Mouse (Mus musculus) yolk sac, embryonic 10.5 days (tissue): ENCODE data around the gene Brd2.
A peak's percentile ranks its signal among the peaks of the same experiment; 100 is the strongest.

ENCODE experiments used
- DNase-seq: peaks from one replicate; pipeline ENCODE4 v3.0.0-alpha.2; 2017; ENCODE audit warnings: low spot score

The Brd2 gene

DNA sequence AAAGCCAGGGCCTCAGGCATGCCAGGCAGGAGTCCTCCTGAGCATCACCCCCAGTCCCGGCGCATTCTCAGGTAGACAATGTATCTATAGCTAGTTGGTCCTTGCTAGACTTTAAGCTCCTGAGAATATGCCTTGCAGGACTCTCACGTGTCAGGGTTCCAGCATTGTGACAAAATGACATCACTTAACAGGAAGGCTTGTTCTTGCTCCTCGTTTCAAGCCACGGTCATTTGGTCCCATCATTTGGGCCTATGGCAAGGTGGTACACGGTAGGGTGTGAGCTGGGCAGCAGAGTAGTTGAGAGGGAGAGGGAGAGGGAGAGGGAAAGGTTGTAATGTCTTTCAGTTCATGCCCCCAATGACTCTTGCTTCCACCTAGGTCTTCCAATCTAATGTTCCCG lies 9.5 kb upstream of the Brd2 start:
- DNase-seq, result no peak

DNA sequence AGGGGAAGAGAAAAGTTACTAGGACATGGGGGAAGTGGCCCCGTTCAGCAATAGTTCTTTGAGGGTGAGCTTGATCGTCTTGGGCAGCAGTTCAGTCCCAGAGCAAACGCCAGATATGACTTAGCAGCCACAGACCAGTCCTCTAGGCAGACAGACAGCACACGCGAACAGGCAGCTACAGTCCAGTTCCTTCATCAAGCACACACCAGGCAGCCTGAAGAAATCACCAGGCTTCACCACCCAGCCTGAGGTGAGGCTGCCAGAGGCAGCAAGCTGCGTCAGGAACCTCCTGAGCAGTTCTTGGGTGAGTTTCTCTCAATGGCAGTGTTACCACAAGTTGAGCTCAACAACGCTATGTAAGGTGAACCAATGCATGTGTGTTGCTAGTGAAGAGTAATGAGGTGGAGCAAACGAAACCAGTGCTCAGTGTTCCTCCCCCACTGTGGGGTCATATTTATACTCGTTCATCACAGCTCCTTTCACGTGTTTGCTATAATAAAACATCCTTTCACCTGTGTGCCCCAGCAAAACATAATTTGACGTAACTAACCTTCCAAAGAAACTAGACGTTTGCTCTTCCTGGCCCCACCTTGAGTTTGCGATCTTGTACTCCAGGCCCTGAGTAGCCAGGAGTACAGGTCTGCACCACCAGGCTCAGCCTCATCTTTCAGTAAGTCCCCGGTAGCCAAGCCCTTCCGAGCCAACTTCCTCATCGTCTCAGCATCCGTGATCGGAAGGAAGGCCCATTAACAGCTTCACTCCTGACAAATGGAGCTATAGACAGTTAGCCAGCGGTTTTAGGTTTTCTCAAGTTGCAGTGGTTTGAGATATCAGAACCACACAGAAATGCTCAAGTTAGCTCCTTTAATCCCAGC lies 7.9 kb upstream of the Brd2 start:
- DNase-seq, result no peak

DNA sequence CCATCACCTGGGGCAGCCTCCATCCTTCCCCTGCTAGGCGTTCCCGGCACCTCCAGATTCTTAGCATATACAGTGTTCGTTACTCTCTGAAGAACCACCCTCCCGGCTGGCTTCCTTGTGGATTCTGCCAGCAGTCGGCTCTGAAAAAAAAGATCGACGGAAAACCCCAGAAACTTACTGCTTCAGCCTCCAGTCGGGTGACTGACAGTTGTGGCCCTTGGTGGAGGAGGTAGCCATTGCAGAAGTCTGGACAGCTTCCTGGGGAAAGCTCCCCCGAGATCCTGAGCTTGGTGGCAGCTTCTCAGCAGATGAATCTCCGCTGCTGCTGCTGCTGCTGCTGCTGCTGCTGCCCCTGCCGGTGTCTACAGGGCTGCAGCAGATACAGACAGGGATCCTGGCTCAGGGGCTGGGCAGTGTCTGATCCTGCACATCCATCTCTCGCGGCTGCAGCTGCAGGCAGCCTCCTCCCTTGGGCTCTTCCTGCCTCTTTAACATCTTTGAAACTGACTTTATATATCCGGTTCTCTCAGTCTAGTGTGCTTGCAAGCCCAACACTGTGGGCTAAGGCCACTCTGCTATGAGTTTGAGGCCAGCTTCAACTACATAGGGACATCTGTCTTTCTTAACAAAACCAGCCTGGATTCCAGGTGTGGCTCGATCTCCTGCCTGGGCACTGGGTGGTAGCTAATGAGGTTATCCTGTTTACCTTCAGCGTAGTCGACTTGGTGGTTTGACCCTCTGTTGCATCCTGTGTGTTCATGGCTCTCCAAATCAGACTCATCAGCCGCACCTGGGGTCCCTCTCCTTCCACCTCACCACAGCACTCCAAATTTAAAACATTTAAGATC lies 6.7 kb upstream of the Brd2 start:
- no peak for DNase-seq

DNA sequence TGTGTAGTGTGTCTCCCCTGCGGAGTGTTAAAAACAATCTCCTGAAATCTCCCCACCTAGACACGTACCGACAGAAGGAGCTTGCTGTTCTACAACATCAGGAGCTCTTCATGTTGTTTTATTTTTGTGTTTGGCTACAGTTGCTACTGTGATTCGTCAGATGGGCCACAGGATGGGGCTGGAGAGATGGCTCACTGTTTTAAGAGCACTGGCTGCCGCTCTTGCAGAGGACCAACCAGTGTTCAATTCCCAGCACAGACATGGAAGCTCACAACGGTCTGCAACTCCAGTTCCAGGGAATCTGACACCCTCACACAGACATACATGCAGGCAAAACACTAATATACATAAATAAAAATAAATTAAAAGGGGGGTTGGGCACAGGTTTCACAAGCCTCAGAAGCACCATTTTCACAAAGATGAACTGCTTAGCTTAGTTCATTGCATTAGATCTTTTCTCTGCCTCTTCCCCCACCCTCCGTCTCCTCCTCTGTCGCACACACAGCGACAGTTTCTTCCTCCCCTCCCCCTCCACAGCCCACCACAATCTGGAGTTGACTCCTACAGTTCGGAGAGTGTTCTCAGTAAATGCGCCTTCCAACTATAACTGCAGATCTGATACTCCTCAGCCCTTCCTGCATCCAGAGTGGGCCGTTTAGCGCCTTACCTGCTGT lies 6.0 kb upstream of the Brd2 start:
- no peak for DNase-seq

DNA sequence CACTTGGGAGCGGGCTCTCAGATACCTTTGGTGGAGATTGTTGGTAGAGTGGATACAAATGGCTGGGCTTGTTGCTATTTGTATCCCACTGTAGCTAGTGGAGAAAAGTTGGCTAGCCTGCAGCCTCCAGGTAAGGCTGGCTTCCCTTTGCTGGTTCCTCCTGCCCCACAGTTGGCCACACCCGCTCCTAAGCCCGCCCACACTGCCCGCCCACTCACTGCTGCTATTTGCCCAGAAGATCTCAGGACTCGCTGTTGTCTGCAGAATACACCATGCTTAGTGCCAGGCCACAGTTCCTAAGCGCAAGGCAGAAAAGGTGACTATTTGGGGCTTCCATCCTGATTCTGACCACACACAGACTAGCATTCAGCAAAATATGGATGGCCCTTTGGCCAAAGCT lies 5.0 kb upstream of the Brd2 start:
- peak; percentile 78 for DNase-seq

DNA sequence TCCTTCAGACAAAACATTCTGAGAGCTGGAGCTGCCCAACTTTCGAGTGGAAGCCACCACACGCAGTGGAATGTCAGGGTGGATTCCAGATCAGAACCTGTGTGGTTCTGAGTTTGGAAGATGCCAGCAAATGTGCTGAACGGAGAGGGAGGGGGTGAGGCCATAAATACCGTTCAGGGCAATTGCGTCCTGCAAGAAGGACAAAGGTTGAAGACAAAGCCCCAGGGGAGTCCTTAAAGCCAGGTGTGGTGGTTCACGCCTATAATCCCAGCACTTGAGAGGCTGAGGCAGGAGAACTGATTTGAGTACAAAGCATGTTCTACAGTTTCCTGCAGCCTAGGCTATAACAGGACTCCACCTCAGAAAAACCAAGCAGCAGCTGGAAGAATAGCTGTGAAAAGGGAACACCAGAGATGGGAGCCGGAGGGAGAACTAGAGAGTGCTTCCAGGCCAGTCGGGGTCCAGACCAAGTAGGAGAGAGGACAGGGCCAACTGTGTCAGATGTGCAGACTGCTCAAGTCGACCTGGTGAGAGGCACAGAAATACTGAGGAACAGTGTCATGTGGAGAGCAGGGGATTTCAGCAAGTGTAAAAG lies 4.5 kb upstream of the Brd2 start:
- peak; percentile 64 for DNase-seq

DNA sequence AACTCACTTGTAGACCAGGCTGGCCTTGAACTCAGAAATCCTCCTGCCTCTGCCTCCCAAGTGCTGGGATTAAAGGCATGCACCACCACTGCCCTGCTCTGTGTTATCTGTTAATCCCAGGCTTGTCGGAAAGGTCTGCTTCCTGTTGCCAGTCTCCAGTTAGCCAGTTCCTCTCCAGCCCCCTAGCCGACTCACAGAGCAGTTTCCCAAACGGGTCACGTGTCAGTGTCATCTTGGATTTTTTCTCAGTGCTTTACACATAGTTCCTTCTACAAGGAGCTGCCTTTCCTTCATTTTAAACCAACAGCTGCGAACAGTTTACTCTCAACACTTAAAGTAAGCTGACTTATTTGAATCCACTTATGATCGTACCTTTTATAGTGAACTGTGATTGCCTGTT lies 2.2 kb upstream of the Brd2 start:
- peak; percentile 53 for DNase-seq

DNA sequence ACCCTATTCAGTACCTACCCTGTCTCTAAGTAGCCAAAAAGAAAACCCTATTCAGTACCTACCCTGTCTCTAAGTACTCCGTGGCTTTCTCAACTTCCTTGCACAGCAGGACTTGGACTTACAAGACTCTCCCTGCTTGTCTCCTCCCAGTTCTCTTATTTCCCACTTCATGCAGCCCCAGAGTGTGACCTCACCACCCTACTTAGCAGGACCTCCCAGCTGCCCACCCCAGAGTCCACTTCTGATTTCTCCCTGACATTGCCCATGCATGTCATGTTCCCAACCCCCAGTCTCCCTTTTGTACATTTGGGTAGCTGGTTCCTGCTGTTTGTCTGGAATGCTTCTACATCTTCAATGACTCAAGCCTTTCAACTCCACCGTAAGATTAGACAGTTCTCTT lies 1.1 kb upstream of the Brd2 start:
- peak; percentile 63 for DNase-seq

DNA sequence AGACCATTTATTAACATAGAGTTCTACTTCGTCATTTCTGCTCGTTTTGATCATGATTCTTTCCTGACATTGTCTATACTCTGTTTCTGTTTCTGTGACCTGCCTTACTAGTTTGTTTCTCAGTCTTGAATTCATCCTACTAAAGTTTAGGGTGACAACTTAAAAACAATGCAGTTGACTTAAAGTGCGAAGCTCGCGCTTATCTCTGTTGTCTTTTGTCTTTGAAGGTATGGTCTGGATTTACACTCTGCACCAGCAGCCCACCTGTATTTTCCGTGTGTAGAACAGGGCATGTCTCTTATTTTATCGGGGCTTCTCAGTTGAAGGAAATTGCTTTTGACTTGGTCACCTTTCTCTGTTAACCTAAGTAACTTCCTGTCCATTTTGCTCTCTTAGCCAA lies 677 bp upstream of the Brd2 start:
- no peak for DNase-seq

DNA sequence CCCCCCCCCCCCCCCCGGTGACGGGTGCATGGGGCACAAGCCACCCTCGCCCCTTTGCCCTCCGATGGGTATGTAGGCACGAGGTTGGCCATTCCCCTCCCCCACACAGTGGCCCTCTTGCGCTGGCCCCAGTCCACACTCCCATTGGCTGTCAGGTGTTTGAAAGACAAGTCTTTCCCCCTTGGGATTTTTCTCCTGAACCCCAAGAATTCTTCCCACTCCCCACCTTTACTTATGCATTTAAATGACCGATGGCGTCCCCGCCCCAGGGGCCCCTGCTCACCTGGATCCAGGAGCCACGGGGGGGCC lies 601 bp downstream of the Brd2 start:
- DNase-seq, result peak; percentile 82

DNA sequence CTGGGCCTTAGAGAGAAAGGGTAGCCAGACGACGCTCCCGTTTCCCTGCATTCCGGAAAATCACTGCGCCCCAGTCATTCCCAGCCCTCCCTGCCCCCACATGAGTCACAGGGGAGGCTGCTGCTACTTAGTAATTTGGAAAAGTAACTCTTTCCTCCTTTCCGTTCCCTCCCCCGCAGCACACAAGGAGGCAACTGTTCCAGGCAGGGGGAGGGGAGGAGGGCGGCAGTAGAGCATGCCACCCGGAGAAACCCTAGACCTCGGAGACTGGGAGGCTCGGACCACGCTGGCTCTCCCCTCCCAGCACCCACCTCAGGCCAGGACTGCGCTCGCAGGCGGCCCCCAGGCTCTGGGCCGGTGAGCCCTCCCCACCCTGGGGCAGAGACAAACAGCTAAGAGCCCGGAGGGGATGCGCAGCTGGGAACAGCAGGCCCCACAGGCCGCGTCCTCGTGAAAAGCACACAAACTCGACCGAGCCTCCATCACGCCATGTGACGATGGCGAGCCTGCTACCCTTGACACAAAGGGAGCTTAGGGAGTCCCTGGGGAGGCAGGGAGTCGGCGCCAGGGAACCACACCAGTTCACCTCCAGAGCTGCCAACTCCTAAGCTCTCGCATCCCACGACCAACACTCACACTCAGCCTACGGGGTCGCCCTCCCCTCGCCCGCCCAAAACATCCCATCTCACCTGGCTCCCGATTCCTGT lies 1.1 kb downstream of the Brd2 start:
- DNase-seq, result peak; percentile 89

DNA sequence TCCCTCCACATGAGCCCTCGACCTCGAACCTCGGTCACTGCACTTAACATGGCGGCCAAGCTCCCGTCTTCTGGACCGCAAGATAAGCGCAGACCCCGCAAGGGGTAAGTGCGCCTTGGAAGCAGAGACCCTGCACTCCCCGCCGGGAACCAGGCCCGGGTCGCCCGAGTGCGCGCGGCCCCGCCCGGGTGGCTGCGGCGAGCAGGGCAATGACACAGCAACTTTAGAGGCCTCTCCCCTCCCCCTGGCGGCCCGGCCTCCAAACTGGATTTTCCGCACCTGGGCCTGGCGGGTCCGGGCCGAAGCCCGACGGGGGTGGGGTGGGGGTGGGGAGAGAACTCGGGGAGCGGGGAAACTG lies 1.6 kb downstream of the Brd2 start:
- no peak for DNase-seq

DNA sequence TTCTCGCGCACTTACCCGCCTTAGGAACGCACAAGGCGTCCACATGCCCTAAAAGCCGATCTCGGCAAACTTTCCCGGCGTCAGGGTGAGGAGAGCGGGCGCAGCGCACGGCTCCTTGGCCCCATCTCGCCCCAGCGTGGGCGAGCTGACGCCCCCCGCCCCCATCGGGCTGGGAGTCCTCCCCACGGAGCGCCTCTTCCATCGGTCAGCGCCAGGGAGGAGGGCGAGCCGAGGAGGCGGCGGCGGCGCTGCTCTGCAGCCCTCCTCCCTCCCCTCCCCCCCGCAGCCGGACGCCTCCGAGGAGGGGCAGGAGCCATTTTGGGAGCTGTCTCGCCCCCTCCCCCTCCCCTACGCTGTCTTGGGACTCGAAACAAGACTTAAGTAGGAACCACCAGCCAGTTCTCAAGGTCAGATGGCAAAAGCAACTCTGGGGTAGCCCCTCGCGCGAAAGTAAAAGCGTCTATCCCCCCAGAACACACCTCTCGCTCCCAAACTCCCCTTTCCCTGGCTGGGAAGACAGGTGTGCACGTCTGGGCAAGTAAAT lies 2.2 kb downstream of the Brd2 start:
- DNase-seq, result peak; percentile 92

DNA sequence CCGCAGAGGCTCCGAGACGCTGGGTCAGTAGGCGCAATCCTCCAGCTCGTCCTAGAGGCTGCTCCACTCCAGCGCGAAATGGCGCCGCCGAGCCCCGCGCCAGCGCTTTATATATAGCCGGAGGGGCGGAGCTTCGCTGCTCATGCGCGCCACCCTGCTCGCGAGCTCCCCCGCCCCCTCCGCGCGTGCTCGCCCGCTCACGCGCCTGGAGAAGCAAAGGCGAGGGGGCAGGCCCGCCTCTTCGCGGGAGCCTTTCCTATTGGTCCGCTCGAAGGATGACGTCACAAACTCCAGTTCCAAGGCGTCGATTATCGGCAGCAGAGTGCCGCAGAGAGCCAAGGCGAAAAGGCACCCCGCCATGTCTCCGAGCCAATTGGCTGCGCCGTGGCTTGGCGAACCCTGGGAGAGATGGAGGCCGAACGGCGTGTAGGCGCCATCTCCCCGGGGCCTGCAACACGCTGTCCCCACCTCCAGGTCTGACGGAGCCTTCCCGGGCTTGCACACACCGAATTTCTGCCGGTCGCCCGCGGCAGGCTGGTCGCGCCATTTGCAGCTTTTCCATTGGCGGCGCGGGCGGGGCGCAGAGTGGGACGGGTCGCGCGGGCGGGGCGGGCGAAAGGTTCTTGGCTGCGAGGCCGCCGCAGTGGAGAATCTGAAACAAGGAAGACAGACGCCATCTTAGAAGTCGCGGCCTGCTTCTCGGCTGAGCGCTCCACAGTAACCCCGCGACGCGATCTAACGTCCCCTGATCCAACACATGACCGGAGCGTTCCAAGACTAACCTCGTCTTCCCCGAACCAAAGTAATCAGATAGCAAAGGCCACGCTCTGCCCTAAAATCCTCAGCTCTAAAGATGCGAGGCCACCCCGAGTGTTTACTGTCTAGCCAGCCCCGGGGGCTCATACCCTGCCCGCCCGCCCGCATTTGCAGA lies 2.9 kb downstream of the Brd2 start, which contains the start of gene H2-DMa:
Gene H2-DMa (plus strand): TSS at position 293 of the 931 bp plus-strand sequence.
- DNase-seq, result peak; percentile 98

DNA sequence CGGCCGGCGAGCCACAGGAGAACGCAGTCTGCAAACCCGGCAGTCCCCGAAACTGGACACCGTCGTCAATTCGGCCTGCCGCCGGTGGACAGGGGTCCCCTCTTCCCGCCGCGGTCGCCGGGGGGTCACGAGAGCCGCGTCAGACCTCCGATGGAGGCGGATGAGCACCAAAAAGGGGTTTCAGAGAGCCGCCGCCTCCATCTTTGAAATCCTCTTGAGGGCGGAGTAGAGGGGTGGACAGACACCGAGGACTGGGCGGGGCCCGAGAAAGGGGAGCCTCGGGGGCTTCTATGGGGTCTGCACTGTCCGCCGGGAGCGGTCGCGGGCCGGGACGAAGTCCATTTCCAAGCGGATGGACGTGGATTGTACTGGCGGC lies 3.6 kb downstream of the Brd2 start:
- DNase-seq, result no peak

DNA sequence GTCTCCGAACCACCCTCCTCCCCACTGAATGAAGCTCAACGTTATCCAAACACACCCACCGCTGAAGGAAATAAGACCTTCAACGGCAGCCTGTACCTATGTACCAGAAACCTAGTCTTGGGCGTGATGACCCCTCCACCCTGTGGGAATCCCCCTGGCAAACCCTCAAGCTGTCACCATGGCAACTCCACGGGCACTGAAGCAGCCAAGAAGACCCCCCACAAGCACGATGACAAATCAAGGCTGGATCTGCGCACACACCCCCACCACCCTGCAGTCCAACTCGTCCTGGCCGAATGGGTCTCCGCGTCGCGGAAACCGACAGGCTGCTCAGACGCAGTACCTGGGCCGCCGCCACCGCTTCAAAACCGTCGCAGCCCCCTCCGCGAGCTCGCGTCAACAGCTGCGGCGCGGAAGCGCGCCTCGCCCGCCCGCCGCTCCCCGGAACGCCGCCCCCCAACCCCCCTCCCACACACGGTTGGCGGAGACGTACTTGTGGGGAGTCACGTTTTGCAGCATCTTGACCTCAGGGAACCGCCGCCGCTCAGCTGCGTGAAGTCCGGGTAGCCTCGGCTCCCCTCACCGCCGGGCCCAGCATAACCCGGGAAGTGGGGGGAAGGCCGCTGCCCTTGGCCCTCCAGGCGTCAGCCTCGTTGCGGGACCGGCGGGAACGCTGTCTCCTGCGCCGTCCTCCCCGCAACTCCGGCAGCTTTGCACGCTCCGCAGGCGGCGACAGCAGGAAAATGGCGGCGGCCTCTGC lies 4.1 kb downstream of the Brd2 start:
- peak; percentile 45 for DNase-seq

DNA sequence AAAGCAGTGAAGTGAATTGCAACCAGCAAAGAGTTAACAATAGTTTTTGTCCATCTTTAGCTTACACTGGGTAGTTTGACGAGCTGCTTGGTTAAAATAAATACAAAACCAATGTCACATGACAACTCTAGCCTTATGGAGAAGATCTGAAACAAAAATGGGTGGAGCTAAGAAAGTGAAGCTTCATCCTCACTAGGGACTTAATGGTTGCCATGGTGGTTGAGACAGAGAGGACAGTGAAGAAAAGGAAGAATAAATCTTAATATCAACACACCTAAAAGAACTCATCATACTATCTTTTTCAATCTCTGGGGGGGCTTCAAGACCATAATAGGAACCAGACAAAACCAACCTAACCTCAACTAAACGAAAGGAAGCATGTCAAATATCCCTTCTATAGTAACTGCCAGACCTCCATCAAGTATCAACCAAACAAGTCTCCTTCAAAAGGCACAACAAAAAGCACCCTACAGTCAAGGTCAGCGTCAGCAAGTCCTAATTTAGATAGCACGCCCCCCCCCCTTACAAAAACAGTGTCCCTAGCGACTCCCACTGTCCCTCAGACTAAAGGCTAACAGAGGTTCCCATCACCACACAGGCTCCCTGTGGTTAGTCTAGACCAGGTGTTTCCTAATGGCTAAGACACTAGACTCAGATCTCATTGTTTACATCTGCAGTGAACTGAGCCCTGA lies 4.9 kb downstream of the Brd2 start:
- DNase-seq, result no peak

DNA sequence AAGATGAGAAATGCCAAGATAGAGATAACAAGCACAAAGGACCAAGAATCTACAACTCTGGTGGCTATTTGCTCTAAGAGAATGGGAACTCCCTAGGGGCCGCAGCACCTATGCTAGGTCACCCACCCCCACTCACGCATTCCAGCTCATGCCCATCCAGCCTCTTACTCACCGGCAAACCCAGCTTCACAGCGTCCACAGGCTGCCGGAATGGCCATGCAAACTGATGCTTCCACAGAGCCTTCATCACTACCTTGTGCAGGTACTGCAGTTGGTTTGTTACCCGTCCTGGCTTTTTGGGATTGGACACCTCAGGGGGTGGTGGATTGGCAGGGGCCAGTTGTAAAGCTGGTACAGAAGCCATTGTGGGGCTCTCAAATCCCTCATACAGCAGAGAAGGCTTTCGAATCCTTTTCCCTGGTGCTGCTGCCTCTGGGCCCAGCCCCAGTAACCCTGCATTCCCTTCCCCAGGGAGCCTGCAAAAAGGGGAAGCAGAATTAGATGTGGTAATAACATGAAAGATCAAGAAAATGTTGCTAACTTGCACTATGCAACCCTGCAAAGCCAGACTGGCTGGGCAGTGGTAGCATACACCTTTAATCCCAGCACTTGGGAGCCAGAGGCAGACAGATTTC lies 5.6 kb downstream of the Brd2 start:
- DNase-seq, result no peak

DNA sequence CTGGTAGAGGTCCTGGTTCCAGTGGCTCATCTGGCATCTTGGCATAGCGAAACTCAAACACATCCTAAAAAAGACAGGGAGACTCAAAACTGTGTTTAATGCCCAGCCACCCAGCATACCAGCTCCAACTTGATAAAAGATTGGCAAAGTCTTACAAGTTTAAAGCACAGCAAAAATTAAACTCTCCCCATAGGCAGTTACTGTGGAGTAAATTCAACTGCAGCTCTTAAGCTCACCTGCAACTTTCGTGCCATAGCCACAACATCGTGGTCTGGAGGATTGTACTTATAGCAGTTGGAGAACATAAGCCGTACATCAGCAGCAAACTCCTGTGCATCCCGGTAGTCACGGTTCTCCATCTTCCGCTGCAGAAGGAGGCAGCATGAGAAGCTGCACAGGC lies 8.3 kb downstream of the Brd2 start:
- DNase-seq, result no peak
